Mouse (Mus musculus) heart, adult 8-10 months (tissue): ENCODE data around the gene Mthfsd. TPM values are rescaled to one million over a fixed set of nuclear protein-coding genes. Genes with fewer than 3 reads are reported as not detected.
"Not testable (repeated sequence)": the region's sequence is repeated elsewhere in the genome, so short reads cannot be mapped to it uniquely, and the experiment has no call there.

Source experiments
- DNase-seq: peaks from one replicate; pipeline ENCODE4 v3.0.0; 2022; ENCODE audit warnings: low spot score
- total RNA-seq, 4 experiments: library from RNA; stranded (reverse); gene quantifications; 2 replicates each; pipeline ENCODE4 v1.2.4; 2022

The Mthfsd gene
- total RNA-seq, result 10 to 100 TPM; 15.3 to 17.1 (median 15.6) TPM

DNA sequence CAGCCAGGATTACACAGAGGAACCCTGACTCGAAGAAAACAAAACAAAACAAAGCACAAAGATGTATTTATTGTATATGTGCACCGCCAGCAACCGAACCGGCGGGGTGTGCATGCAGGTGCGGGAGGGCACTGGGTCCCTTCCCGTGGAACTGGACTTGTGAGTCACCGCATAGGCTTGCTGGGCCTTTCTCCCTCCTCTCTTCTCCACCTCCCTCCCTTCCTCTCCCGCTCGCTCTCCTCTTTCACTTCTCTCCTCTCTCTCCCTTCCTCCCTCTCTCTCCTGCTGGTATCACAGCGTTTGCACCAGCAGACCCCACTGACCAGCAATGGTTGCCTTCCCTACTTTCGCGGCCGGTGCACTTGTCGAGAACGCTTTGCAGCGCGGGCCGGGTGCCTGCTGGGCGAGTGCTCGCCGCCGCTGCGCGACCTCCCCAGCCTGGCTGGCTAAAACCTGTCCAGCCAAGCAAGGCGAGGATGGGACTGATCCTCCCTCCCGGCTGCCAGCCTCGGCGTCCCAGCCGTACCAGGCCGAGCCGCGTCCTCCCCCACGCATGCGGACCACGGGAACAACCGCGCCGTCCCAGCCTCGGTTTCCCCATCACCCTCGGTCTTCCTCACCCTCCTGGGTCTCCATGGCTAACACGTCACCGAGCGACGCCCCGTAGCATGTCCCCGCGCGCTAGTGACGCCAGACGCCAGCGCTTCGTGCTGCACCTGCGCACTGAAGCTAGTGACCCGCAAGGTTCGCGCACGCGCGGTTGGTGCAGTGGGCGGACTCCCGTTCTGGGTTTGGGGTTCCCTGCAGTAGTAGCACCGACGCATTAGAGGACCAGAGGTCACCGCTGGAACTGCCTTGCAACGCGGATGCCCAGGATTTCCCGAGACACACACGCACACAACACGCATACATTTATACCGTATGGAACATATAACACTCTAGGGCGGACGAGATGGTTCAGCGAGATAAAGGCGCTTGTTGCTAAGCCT lies at the start of gene Mthfsd:
TSS of gene Mthfsd (minus strand) at position 725 of the 989 bp plus-strand sequence.
- DNase-seq, result peak; percentile 98

- DNase-seq, result no peak
These were observed 48.8 kb upstream of the Mthfsd start for GRCm38 (mm10) chr8:121156990-121157491.

DNA sequence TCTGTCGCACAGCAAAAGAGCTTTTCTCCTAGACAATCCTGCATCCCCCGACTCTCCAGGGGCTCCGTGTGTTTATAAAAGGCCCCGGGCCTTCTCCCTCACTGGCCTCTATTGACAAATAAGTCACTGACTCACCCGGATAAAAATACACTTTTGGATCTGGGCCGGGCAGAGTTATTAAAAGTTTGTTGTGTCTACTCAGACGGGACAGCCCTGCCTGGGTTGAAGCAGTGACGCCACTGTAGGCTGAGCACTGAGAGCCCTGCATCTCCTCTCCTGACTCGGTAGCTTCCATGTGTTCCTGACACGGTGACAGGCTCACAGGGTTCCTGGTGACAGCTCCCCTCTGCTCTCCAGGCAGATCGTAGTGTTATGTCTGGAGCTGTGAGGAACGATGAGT lies 44.2 kb upstream of the Mthfsd start:
- peak; percentile 81 for DNase-seq

DNA sequence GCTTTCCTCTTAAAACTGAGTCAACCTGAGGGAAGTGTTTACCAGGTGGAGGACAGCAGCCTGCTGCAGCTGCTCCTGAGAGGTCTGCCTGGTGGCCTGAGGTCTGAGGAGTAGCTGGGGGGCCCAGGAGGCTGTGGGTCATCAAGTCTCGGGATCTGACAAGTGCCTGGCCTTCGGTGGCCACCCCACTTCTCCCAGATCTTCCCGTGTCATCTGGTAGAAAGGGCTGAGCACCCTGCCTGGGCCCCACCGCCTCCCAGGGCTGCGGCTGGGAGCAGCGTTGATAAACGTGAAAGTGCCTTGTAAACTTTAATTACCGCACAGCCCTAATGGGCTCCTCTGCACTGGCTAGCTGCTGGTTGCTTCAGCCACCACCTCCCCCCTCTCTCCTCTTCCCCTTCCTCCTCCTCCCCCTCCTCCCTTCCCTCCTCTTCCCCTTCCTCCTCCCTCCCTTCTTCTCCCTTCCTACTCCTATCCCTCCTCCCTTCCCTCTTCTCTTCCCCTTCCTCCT lies 40.4 kb upstream of the Mthfsd start:
- no peak for DNase-seq

- not testable (repeated sequence) for DNase-seq
These were observed 37.4 kb upstream of the Mthfsd start for GRCm38 (mm10) chr8:121145457-121146134.

DNA sequence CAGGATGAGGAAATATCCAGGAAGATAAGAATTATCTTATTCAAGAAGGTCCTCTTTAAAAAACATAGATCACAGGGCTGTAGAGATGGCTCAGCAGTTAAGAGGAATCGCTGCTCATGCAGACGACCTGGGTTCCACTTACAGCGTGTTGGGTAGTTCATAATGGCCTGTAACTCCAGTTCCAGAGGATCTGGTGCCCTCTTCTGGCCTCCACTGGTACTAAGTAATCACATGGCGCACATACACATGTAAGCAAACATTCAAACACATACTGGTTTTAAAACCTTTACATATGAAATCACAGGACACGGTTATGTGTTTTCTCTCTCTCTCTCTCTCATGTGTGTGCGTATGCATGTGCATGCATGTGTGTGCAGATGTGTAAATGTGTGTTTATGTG lies 28.7 kb upstream of the Mthfsd start:
- no peak for DNase-seq

DNA sequence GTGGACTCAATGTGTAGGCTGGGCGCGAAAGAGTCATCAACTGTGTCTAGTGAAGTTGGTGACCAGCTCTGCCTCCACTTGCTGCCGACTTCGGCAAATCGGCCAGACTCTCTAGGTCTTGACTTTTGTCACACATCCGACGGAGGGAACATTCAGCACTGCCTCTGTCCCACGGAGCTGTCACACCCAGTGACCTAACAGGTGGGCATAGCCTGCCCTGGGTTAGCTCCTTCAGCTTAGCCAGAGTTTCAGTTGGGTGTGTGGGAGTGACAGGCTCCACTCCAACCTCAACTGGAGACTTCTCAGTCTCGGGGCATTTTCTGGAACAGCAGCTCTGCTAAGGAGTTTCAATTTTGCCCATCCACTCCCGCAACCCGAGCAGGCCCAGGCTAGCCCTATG lies 26.3 kb upstream of the Mthfsd start:
- DNase-seq, result no peak

GRCm38 (mm10) chr8:121134102-121134501 lies 25.9 kb upstream of the Mthfsd start:
- no peak for DNase-seq

GRCm38 (mm10) chr8:121132961-121133513 lies 24.8 kb upstream of the Mthfsd start:
- DNase-seq, result no peak

- no peak for DNase-seq
These were observed 22.3 kb upstream of the Mthfsd start for GRCm38 (mm10) chr8:121130522-121130921.

DNA sequence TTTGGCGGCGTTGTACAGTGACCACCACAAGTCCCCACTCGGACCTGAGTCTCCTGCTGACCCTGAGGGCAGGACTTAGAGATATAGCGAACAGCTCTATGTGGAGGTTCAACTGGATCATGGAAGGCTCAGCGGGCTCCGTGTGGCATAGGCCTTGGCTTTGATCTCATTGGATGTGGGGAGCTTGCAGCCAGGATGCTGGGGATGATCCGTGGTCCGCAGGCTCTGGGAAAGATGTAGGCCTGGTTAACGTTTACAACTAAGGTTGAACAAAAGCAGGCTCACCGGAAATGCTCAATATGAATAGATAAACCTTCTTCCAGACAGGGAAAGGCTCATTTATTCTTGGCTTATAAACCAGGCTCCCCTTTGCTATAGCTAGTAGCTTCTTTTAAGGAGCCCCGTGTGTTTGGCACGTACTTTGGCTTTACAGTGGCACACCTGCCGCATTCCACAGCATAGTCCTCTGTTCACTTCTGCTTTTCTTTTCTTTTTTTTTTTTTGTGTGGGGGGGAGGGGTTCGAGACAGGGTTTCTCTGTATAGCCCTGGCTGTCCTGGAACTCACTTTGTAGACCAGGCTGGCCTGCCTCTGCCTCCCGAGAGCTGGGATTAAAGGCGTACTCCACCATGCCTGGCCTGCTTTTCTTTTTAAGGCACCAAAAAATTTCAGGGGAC lies 21.2 kb upstream of the Mthfsd start:
- no peak for DNase-seq

- no peak for DNase-seq
These were observed 20.5 kb upstream of the Mthfsd start for GRCm38 (mm10) chr8:121128531-121129264.

DNA sequence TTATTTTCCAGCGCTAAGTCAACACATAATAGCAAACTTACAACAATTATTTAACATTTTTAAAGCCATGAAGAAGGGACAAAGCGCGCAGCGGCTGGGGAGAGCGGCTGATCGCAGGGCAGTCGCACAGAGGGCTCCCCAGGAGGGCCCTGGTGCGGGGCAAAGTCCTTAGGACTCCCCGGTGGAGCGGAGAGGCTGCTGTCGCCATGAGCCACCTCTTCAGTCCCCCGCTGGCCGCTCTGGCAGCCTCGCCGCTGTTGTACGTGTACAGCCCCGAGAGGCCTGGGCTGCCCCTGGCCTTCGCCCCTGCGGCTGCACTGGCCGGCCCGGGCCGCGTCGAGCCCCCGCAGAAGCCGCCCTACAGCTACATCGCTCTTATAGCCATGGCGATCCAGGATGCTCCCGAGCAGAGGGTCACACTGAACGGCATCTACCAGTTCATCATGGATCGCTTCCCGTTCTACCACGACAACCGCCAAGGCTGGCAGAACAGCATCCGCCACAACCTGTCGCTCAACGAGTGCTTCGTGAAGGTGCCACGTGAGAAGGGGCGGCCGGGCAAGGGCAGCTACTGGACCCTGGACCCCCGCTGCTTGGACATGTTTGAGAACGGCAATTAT lies 19.7 kb upstream of the Mthfsd start, which contains the start of gene Foxl1:
TSS of gene Foxl1 (plus strand) at position 185 of the 620 bp plus-strand sequence.
- DNase-seq, result no peak

DNA sequence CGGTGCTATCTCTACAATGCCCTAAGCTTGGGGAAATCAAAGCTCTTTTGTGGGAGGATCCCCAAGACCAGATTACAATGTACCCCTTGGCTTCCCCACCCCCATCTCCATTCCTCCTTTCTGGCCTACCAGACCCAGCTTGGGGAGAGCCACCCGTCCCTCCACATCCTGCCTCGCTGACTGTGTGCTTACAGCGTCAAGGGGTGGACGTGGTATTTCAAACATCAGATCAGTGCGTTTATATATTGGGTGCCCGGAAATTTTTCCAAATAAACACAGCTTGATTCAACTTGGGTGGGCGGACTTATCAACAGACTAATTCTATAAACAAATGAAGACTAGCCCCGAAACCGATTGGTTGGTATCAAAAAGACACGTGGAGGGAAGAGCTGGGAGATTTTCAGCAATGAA lies 19.1 kb upstream of the Mthfsd start:
- no peak for DNase-seq

GRCm38 (mm10) chr8:121126694-121127093 lies 18.5 kb upstream of the Mthfsd start:
- DNase-seq, result no peak

DNA sequence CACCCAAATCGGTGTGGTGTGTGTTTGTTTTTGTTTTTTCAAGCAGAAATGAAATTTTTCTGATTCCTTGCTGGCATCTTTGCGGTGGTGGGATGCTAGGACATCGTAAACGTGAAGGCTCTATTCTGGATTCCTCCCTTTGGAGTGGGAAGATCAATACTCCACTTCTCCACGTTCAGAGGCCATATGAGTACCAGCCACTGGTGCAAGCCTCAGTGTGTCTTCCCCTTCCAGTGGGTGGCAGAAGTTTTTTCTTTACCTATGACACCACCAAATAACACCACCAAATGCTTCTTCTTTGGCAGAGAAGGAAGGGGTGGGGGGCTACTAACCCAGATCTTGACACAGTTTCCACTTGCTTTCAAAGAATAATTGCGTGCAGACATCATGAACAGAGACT lies 18.0 kb upstream of the Mthfsd start:
- no peak for DNase-seq

DNA sequence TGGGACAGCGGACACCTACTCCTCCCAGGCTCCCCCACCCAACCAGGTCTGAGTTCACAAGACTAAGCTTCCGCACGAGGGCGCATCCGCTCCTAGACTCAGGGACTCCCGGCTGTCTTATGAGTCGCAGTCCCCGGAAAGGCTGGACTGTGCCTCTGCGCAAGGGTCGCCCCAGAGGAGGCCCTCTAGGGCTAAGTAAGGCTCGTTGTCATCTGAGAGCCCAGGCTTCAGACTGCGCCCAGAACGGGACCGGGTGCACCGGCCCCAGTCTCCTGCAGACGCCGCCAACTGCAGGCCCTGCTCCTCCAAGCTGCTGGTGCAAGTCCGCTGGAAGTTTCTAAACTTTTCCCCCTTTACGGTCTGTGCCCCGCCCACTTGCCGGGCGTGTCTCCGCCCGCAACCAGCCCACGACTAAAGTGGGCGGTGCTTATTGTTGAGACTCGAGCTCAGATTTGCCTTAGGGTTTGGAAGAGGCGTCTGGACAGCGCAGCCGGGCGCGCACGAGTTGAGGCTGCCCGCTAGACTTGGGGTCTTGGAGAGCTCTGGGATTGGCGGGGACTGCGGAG lies 17.2 kb upstream of the Mthfsd start:
- peak; percentile 85 for DNase-seq

GRCm38 (mm10) chr8:121124547-121125239 lies 16.5 kb upstream of the Mthfsd start:
- DNase-seq, result no peak

DNA sequence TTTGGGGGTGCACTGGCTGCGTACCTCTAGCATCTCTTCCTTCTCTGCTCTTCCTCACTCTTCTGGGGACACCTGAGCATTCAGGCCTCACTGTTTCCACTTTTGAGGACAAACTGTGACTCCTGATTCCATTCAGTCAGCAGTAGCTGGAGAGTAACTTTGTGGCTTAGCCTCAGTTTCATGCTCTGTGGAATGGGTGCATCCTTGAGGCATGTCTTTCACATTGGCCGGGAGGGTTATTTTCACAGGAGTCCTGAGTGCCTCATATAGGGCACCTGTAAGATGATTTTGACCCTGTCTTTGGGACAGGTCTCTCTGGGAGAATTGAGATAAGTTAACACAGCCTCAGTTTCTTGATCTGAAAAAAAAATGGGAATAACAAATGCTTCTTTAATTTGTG lies 14.9 kb upstream of the Mthfsd start:
- DNase-seq, result no peak
